ENCODE assay signal across 7 mouse cellular contexts in the genomic region with DNA sequence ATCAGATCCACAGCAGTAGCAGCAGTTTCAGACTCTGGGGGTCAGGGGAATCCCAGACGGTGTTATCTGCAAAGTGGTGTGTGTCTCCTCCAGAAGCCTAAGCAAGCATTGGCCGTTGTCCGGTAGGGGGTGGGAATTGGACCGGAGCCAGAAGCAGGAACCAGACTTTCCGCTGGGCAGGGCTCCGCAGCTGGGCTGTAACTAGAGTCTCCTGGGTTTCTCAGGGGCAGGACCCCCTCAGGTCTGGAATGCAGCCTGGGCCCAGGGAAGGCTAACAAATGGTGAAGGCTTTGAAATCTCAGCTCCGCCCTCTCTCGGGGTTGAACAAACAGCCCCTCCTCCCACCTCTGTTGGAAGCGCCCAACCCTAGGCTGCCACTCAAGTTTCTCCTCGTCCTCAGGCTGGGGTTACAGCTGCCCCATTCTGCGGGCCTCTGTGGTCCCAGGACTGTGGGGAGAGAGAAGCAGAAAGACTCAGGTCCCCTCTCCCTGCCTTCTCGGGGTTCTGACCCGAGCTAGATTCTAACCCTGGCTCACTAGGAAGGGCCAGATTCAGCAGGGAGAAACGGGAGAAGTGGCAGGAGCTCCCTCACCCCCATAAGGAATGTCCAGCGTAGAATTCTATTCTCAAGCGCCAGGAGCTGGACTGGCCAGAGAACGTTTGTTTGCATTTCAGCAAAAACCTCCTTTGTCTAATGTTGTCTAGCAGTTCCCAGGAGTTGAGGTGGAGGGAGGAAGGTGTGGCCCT. TPM values are rescaled to one million over a fixed set of nuclear protein-coding genes. Genes with fewer than 3 reads are reported as not detected.
DNase-seq lines count a peak whose midpoint lies in the region; ATAC-seq and TF ChIP-seq lines count a peak whose summit lies in the region.

No protein-coding gene starts in this region.

- 2% methylated on average over 17 of the region's 17 CpGs for WGBS in embryonic facial prominence, embryonic 12.5 days
- 8% methylated on average over 17 of the region's 17 CpGs for WGBS in kidney, adult 2 months
- WGBS in limb, embryonic 14.5 days, result 4% methylated on average over 17 of the region's 17 CpGs
- 3% methylated on average over 17 of the region's 17 CpGs for WGBS in midbrain, embryonic 15.5 days

- H3K4me3 ChIP-seq in embryonic facial prominence, embryonic 12.5 days, result no peak overlapping the region
- H3K4me3 ChIP-seq in kidney, adult 2 months (ENCODE audit: insufficient read depth, low read depth, low read length), result no peak overlapping the region
- no peak overlapping the region; the same call in 1 of the 2 replicates for H3K4me3 ChIP-seq in limb, embryonic 14.5 days (replicated peaks; ENCODE audit: low read length)
- H3K4me3 ChIP-seq in midbrain, embryonic 15.5 days, result no peak overlapping the region

- H3K36me3 ChIP-seq in embryonic facial prominence, embryonic 12.5 days, result no peaks in the 10 kb centered on the region
- H3K36me3 ChIP-seq in kidney, adult 2 months (ENCODE audit: control insufficient read depth, insufficient read depth, low read length), result no peaks in the 10 kb centered on the region
- H3K36me3 ChIP-seq in limb, embryonic 14.5 days (ENCODE audit: control insufficient read depth, insufficient read depth, low read length), result no peaks in the 10 kb centered on the region
- no peaks in the 10 kb centered on the region for H3K36me3 ChIP-seq in midbrain, embryonic 15.5 days (replicated peaks)

- H3K27me3 ChIP-seq in embryonic facial prominence, embryonic 12.5 days, result no peaks in the 10 kb centered on the region
- no peaks in the 10 kb centered on the region for H3K27me3 ChIP-seq in kidney, adult 2 months (replicated peaks; ENCODE audit: control insufficient read depth, insufficient read depth, low read length)
- no peaks in the 10 kb centered on the region for H3K27me3 ChIP-seq in limb, embryonic 14.5 days (ENCODE audit: control insufficient read depth, insufficient read depth, low read length)
- no peaks in the 10 kb centered on the region for H3K27me3 ChIP-seq in midbrain, embryonic 15.5 days (replicated peaks)

- H3K9me3 ChIP-seq in embryonic facial prominence, embryonic 12.5 days, result peaks cover 8% of the 10 kb centered on the region; the same call in 1 of the 2 replicates
- no peaks in the 10 kb centered on the region for H3K9me3 ChIP-seq in limb, embryonic 14.5 days (ENCODE audit: control insufficient read depth, low read length)
- no peaks in the 10 kb centered on the region for H3K9me3 ChIP-seq in midbrain, embryonic 15.5 days

- H3K4me2 ChIP-seq in embryonic facial prominence, embryonic 12.5 days (replicated peaks), result peak overlapping the region; percentile 29; the same call in 1 of the 2 replicates
- peak overlapping the region; percentile 38 for H3K4me2 ChIP-seq in limb, embryonic 14.5 days (replicated peaks; ENCODE audit: low read depth, low read length, severe bottlenecking)
- H3K4me2 ChIP-seq in midbrain, embryonic 15.5 days, result peak overlapping the region; percentile 1; the same call in 1 of the 2 replicates

- peak; percentile 55 for TF ChIP-seq CTCF in kidney, adult 2 months (conservative IDR thresholded peaks at IDR 0.05; ENCODE audit: insufficient read depth, insufficient read length, low read depth, low read length)

- H3K4me1 ChIP-seq in embryonic facial prominence, embryonic 12.5 days, result peaks cover 39% of the 10 kb centered on the region
- H3K4me1 ChIP-seq in kidney, adult 2 months (ENCODE audit: control insufficient read depth, insufficient read depth, low read length), result peaks cover 35% of the 10 kb centered on the region
- peaks cover 22% of the 10 kb centered on the region for H3K4me1 ChIP-seq in limb, embryonic 14.5 days (ENCODE audit: control insufficient read depth, insufficient read depth, low read length)
- H3K4me1 ChIP-seq in midbrain, embryonic 15.5 days, result peaks cover 13% of the 10 kb centered on the region; the same call in 1 of the 2 replicates

- DNase-seq in adrenal gland, adult 2 months, result peak; percentile 89
- peak; percentile 87 for DNase-seq in heart, adult 8-10 months (ENCODE audit: low spot score)
- peak; percentile 98 for DNase-seq in kidney, adult 2 months
- DNase-seq in limb, embryonic 14.5 days (ENCODE audit: low spot score), result peak; percentile 92
- DNase-seq in testis, postnatal 10 days (ENCODE audit: low spot score), result peak; percentile 96

- peak; percentile 37 for TF ChIP-seq POLR2A in kidney, adult 2 months (IDR thresholded peaks at IDR 0.05; ENCODE audit: low read depth, low read length)
- no peak for TF ChIP-seq POLR2A in limb, embryonic 14.5 days (IDR thresholded peaks at IDR 0.05; ENCODE audit: borderline replicate concordance, extremely low read depth, insufficient read depth, insufficient read length)

- H3K27ac ChIP-seq in embryonic facial prominence, embryonic 12.5 days, result peak overlapping the region; percentile 97
- H3K27ac ChIP-seq in kidney, adult 2 months (ENCODE audit: insufficient read depth, low read depth, low read length), result peak overlapping the region; percentile 97
- peak overlapping the region; percentile 84 for H3K27ac ChIP-seq in limb, embryonic 14.5 days (replicated peaks; ENCODE audit: low read depth, low read length)
- peak overlapping the region; percentile 30; the same call in 1 of the 2 replicates for H3K27ac ChIP-seq in midbrain, embryonic 15.5 days

- ATAC-seq in embryonic facial prominence, embryonic 12.5 days (ENCODE audit: insufficient number of reproducible peaks, insufficient read depth, low FRiP score, low TSS enrichment), result peak; percentile 88
- ATAC-seq in limb, embryonic 14.5 days (ENCODE audit: low FRiP score, low read depth), result peak; percentile 92
- ATAC-seq in midbrain, embryonic 15.5 days (replicated peaks), result peak; percentile 63

- H3K9ac ChIP-seq in embryonic facial prominence, embryonic 12.5 days, result 0 out of 2 replicates have a peak overlapping the region, but pooled peaks have one; percentile 27
- H3K9ac ChIP-seq in limb, embryonic 14.5 days (ENCODE audit: low read depth, low read length, severe bottlenecking), result no peak overlapping the region
- no peak overlapping the region for H3K9ac ChIP-seq in midbrain, embryonic 15.5 days

RNA-seq across cellular contexts. Expression of a gene that starts 44.9 kb away (rescaled TPM):
- total RNA-seq in adrenal gland, adult 2 months (2021), result 1 to 10 TPM; 1.8 to 5.0 TPM
- 2.8 and 3.6 TPM in 2 replicates for polyA plus RNA-seq in adrenal gland, adult 2 months (2012; rRNA removed)
- polyA plus RNA-seq in embryonic facial prominence, embryonic 12.5 days (2016; fragmentation: Nextera tagmentation; extraction: Ambion mirVana), result 3.8 and 4.0 TPM in 2 replicates
- 1 to 10 TPM in 1 of 4 experiments, under 1 TPM in 3; 0.24 to 1.2 (median 0.55) TPM for total RNA-seq in heart, adult 8-10 months (2022)
- polyA plus RNA-seq in kidney, adult 2 months (2012; rRNA removed), result 1.7 and 4.1 TPM in 2 replicates
- polyA plus RNA-seq in limb, embryonic 14.5 days (2012; rRNA removed), result 3.3 and 3.4 TPM in 2 replicates
- 2.7 and 3.4 TPM in 2 replicates for polyA plus RNA-seq in limb, embryonic 14.5 days (2014; fragmentation: Nextera tagmentation; extraction: Ambion mirVana)
- polyA plus RNA-seq in midbrain, embryonic 15.5 days (2015; fragmentation: Nextera tagmentation; extraction: Ambion mirVana), result 1.2 and 1.7 TPM in 2 replicates

RNA-seq across cellular contexts. Expression of a gene that starts 49.1 kb away (rescaled TPM):
- total RNA-seq in adrenal gland, adult 2 months (2021), result 10 to 100 TPM; 33.5 to 45.4 TPM
- polyA plus RNA-seq in adrenal gland, adult 2 months (2012; rRNA removed), result 69.9 and 77.1 TPM in 2 replicates
- 105 and 106 TPM in 2 replicates for polyA plus RNA-seq in embryonic facial prominence, embryonic 12.5 days (2016; fragmentation: Nextera tagmentation; extraction: Ambion mirVana)
- total RNA-seq in heart, adult 8-10 months (2022), result 10 to 100 TPM; 23.8 to 27.7 (median 25.3) TPM
- polyA plus RNA-seq in kidney, adult 2 months (2012; rRNA removed), result 26.4 and 27.3 TPM in 2 replicates
- polyA plus RNA-seq in limb, embryonic 14.5 days (2012; rRNA removed), result 59.5 and 66.8 TPM in 2 replicates
- polyA plus RNA-seq in limb, embryonic 14.5 days (2014; fragmentation: Nextera tagmentation; extraction: Ambion mirVana), result 84.2 and 91.0 TPM in 2 replicates
- 122 and 123 TPM in 2 replicates for polyA plus RNA-seq in midbrain, embryonic 15.5 days (2015; fragmentation: Nextera tagmentation; extraction: Ambion mirVana)

Comparison
In these comparisons a context has a peak if more than half of its experiments do, and no peak if none do; other contexts are left out.
1. H3K27ac ChIP-seq: peak in every context shown above with its lines; median percentile 97 in embryonic facial prominence, embryonic 12.5 days; 97 in kidney, adult 2 months; 84 in limb, embryonic 14.5 days; 30 in midbrain, embryonic 15.5 days.